Mouse (Mus musculus) thymus, adult 2 months (tissue): Measurements from ENCODE around the gene Myo3a.

Experiments used
- CTCF ChIP-seq: fragments of 200-500 bp; IDR thresholded peaks from 2 replicates; pipeline ENCODE4 v1.5.1; 2012; ENCODE audit warnings: mild to moderate bottlenecking, control low read depth, low read length, moderate library complexity, borderline replicate concordance; ENCODE audit not compliant: control insufficient read depth, poor library complexity, insufficient read depth; ENCODE audit errors: extremely low read depth
- POLR2A ChIP-seq: fragments of 200-500 bp; IDR thresholded peaks from 2 replicates; pipeline ENCODE4 v1.6.1; 2012; ENCODE audit warnings: mild to moderate bottlenecking, low read length, control low read depth, moderate library complexity; ENCODE audit not compliant: control insufficient read depth, poor library complexity, insufficient read depth; ENCODE audit errors: extremely low read depth

DNA sequence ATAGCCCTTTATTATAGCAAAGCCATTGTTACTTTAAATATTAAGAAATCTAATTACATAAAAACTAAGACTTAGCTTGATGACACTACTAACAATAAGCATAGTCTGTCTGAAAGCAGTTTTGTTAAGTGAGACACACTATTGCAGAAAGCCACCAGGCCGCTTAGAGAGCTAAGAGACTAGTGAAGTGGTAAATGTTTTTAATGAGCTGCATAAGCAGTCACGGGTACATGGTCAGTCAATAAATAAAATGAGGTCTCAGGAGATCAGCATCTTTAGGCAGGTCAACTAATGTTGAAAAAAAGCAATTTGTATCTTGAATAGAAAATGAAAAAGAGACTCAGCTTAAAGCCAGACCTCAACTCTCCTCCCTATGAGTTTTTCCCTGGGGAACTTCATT, 44.3 kb downstream of the Myo3a start:
- no peak for TF ChIP-seq POLR2A
- no peak for TF ChIP-seq CTCF
